Mouse (Mus musculus) kidney, postnatal 25 days (tissue): ENCODE results near the gene Olfr104-ps.

Experiments
- DNase-seq, 2 experiments: peaks; one replicate each; pipeline ENCODE4 v3.0.0; 2021; ENCODE audit warnings: mixed read lengths in 2 of 2

The Olfr104-ps gene

GRCm38 (mm10) chr17:37359282-37359681, at the start of gene Olfr104-ps:
Gene Olfr104-ps, plus strand, starts transcription at chr17:37359582.
- DNase-seq = no peak

DNA sequence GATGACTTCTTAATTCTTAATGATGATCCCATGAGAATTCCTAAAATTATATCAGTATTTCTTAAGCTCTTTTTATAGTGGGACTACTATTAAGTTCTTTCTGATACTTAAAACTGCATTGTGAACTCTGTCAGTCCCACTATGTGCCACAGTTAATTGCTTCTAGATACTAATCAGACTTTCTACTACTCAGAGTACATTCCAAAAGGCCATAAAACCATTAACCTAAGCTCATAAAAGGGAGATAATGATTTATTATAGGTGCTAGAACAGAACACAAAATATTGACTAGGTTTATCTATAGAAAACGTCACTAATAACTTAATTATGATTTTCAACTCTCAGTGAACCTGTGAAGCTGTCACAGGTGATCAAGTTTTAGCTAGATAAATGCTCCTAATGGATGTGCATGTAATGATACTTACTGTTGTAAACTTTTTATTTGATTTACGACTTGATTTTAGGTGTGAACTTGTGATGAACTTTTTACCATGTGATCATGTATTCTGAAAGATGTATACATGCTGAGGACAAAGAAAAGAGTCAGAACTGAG, 49.2 kb upstream of the Olfr104-ps start:
- no peak for DNase-seq

DNA sequence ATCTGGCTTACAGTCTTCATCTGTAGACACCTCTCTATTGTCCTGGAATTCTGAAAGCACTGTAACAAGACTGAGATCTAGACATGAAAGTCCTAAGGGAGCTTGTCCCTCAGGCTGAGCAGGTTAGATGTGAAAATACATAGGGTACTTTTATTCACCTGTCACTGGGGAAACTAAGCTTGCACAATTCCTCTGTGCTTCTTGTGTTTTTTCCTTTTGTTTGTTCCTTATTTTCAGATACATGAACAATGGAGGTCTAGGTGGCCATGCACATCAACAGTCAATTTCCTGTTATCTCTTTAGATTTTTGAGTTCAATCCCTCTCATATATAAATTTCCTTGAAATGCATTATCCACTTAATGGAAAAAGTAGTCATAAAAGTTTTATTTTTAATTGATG, 42.4 kb upstream of the Olfr104-ps start, which contains the start of gene Olfr102:
Olfr102 (minus strand) TSS at position 101 of the 400 bp plus-strand sequence.
- no peak for DNase-seq

- no peak for DNase-seq
These were observed 19.8 kb upstream of the Olfr104-ps start, which contains the start of gene Olfr103 for GRCm38 (mm10) chr17:37339598-37339997. Gene Olfr103, minus strand, starts transcription at chr17:37339698.

GRCm38 (mm10) chr17:37378733-37379132, 19.4 kb downstream of the Olfr104-ps start, which contains the start of gene Olfr105-ps:
Gene Olfr105-ps, plus strand, starts transcription at chr17:37379033.
- no peak for DNase-seq

GRCm38 (mm10) chr17:37390093-37390492, 30.7 kb downstream of the Olfr104-ps start, which contains the start of gene Olfr106-ps:
Gene Olfr106-ps, plus strand, starts transcription at chr17:37390393.
- no peak for DNase-seq

DNA sequence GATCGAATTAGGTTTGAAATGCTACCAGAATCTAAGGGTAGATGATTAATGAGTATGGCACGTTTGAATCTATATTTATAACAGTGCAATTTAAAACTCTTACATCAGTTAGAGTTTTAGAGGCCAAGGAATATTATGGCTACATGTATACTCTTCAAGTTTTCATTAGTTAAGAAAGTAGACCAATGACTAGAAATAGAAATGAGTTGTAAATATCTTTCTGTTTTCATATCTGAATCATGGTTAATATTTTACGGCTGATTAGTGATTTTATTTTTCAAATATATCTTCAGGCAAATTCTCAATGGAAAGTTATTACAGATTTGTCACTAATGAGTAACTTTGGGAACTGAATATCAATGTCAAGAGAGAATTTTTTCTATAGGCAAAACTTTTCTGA, 39.5 kb downstream of the Olfr104-ps start, which contains the start of gene Olfr107:
Olfr107 (plus strand) TSS at position 301 of the 400 bp plus-strand sequence.
- DNase-seq = no peak

DNA sequence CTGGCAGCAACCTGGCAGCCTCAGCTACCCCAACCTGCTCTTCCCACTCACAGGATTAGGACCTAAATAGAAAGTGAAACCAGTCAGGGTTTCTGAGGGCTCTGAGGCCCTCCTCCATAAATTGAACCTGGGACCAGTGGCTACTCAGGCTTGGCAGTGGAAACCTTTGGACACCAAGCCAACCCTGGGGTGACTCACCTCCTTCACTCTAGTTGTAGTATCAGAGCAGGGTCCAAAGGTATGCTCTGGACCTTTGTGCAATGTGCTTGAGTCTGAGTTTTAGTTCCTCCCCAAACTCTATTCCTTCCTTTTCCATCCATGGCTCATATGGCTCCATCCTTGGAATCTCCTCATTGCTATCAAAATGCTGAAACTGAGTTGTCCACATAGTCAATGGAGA, 54.0 kb downstream of the Olfr104-ps start:
- no peak for DNase-seq
